Mouse (Mus musculus): ENCODE data around the gene Fam131b.

GRCm38 (mm10) chr6:42286448-42286847 is 38.0 kb downstream of the Fam131b start, which contains the start of gene Clcn1:
- TF ChIP-seq CTCF (IDR thresholded peaks at IDR 0.05; ENCODE audit: low read depth, low read length) (no peak), EP300 (IDR thresholded peaks at IDR 0.05; ENCODE audit: insufficient read depth, low read depth, low read length) (no peak)
